Mouse (Mus musculus) myocyte (in vitro differentiated cells): ENCODE measurements around the gene Setd1b.

Experiments
- MAX ChIP-seq: IDR thresholded peaks from one replicate; pipeline ENCODE4 v1.6.1; 2011; ENCODE audit warnings: low read depth, mild to moderate bottlenecking, control low read depth
- USF1 ChIP-seq: IDR thresholded peaks from one replicate; pipeline ENCODE4 v1.6.1; 2011; ENCODE audit warnings: low read depth, mild to moderate bottlenecking, control low read depth, moderate library complexity

DNA sequence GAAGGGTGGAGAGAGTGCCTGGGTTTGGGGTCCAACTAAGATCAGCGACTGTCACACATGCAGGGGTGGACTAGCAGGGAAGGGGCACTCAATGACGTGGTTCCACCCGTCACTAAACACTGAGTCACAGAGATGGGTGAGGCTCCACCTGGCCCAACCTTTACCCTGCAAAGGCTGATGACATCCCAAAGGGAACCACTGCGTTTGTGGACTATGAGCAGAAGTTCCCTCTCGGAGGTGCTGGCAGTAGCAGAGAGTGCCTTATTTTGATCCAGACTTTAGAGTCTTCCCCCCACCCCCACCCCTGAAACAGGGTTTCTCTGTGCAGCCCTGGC, 11.2 kb upstream of the Setd1b start:
- TF ChIP-seq USF1, result no peak
- TF ChIP-seq MAX, result no peak
